Mouse (Mus musculus) embryonic facial prominence, embryonic 15.5 days (tissue): ENCODE data around the gene Tmem234. TPM values are rescaled to one million over a fixed set of nuclear protein-coding genes. Genes with fewer than 3 reads are reported as not detected.

Source experiments
- ATAC-seq: fragments of 200-750 bp; cut with Nextera tagmentation; 2 replicates; pipeline ENCODE4 v1.8.0; 2017; ENCODE audit warnings: low read depth, moderate TSS enrichment; ENCODE audit not compliant: insufficient number of reproducible peaks, low FRiP score, low TSS enrichment
- H3K27ac ChIP-seq: fragments of 300-500 bp; sonication (generic); replicated peaks from 2 replicates; pipeline ENCODE4 v1.5.1; 2015; ENCODE audit warnings: mild to moderate bottlenecking, inconsistent platforms
- H3K27me3 ChIP-seq: fragments of 300-500 bp; sonication (generic); 2 replicates; pipeline ENCODE4 v1.6.1; 2015; ENCODE audit warnings: inconsistent platforms
- H3K36me3 ChIP-seq: fragments of 300-500 bp; sonication (generic); 2 replicates; pipeline ENCODE4 v1.6.1; 2015; ENCODE audit warnings: mild to moderate bottlenecking, inconsistent platforms
- H3K4me1 ChIP-seq: fragments of 300-500 bp; sonication (generic); 2 replicates; pipeline ENCODE4 v1.6.1; 2015; ENCODE audit warnings: inconsistent platforms
- H3K4me2 ChIP-seq: fragments of 300-500 bp; sonication (generic); replicated peaks from 2 replicates; pipeline ENCODE4 v1.6.1; 2015; ENCODE audit warnings: mild to moderate bottlenecking, inconsistent platforms
- H3K4me3 ChIP-seq: fragments of 300-500 bp; sonication (generic); replicated peaks from 2 replicates; pipeline ENCODE4 v1.5.1; 2015; ENCODE audit warnings: mild to moderate bottlenecking, inconsistent platforms
- H3K9ac ChIP-seq: fragments of 300-500 bp; sonication (generic); 2 replicates; pipeline ENCODE4 v1.6.1; 2015; ENCODE audit warnings: inconsistent platforms
- H3K9me3 ChIP-seq: fragments of 300-500 bp; sonication (generic); replicated peaks from 2 replicates; pipeline ENCODE4 v1.6.1; 2016; ENCODE audit warnings: inconsistent platforms
- WGBS: fragments of 180-500 bp; shearing (Covaris S2); methylation state at CpG from one replicate; pipeline ENCODE4 v1.1.7; 2015; 5-methylcytosine and 5-hydroxymethylcytosine counted together
- polyA plus RNA-seq: library from polyadenylated mRNA; unstranded; fragments of >200 nt; fragmentation: Nextera tagmentation; extraction: Ambion mirVana; gene quantifications from 2 replicates; pipeline ENCODE4 v1.2.1, GENCODE M21; 2015

Gene Tmem234
- polyA plus RNA-seq, 1 experiment from 2014 or later: 197 TPM

GRCm38 (mm10) chr4:129623681-129624091 is 23.2 kb downstream of the Tmem234 start, which contains the start of gene Ccdc28b:
Ccdc28b (minus strand) TSS chr4:129623947.
- peak within 1 kb of the TSS; percentile 68 for H3K4me3 ChIP-seq
- H3K27ac ChIP-seq: peak within 1 kb of the TSS; percentile 96
- peak within 1 kb of the TSS; percentile 59 for H3K9ac ChIP-seq
- peaks cover 33% of the 10 kb centered on the region for H3K36me3 ChIP-seq
- H3K9me3 ChIP-seq: no peaks in the 10 kb centered on the region
- 0 out of 2 replicates have a peak, but pooled peaks have one; percentile 12 for ATAC-seq
- no peaks in the 10 kb centered on the region for H3K27me3 ChIP-seq
- peak within 1 kb of the TSS; percentile 76 for H3K4me2 ChIP-seq
- peaks cover 40% of the 10 kb centered on the region for H3K4me1 ChIP-seq
- WGBS: 0% methylated on average over 10 of the region's 10 CpGs

- 0% methylated on average over 18 of the region's 18 CpGs for WGBS
Observed at GRCm38 (mm10) chr4:129624281-129625028, 24.0 kb downstream of the Tmem234 start.

GRCm38 (mm10) chr4:129625029-129625370 is 24.5 kb downstream of the Tmem234 start:
- no peak for ATAC-seq
- H3K9me3 ChIP-seq: no peaks in the 10 kb centered on the region
- no peaks in the 10 kb centered on the region for H3K27me3 ChIP-seq
- peak overlapping the region; percentile 76 for H3K4me2 ChIP-seq
- H3K4me3 ChIP-seq: peak overlapping the region; percentile 68
- no peak overlapping the region; the same call in 1 of the 2 replicates for H3K9ac ChIP-seq
- peaks cover 46% of the 10 kb centered on the region for H3K36me3 ChIP-seq
- H3K4me1 ChIP-seq: peaks cover 37% of the 10 kb centered on the region
- H3K27ac ChIP-seq: peak overlapping the region; percentile 96
- WGBS: 0% methylated on average over 6 of the region's 6 CpGs

More at GRCm38 (mm10) chr4:129624281-129625028, 24.0 kb downstream of the Tmem234 start:
- H3K36me3 ChIP-seq: peaks cover 41% of the 10 kb centered on the region
- peak; percentile 92 for ATAC-seq
- peak overlapping the region; percentile 59 for H3K9ac ChIP-seq
- H3K4me3 ChIP-seq: peak overlapping the region; percentile 68
- H3K4me1 ChIP-seq: peaks cover 37% of the 10 kb centered on the region
- no peaks in the 10 kb centered on the region for H3K9me3 ChIP-seq
- no peaks in the 10 kb centered on the region for H3K27me3 ChIP-seq
- peak overlapping the region; percentile 76 for H3K4me2 ChIP-seq
- peak overlapping the region; percentile 96 for H3K27ac ChIP-seq

DNA sequence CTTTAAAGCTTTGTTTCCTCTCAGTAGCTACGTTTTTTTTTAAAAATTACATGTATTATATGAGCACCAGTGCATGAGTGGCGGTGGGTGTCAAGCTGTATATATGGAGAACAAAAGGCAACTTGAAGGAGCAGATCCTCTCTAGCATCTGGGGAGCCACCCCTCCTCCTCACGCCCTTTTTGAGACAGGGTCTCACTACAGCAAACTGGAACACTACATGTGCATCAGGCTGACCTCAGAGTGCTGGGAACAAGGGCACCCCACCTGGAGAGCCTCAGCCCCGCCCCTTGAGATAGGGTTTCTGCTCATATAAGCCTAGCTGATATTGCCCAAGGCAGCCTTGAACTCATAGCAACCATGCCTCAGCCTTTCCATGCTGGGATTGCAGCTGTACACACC is 25.0 kb downstream of the Tmem234 start:
- Histone ChIP-seq H3K36me3 (peaks cover 48% of the 10 kb centered on the region), H3K4me3 (no peak overlapping the region), H3K9me3 (no peaks in the 10 kb centered on the region), H3K9ac (no peak overlapping the region), H3K27me3 (no peaks in the 10 kb centered on the region), H3K4me2 (peak overlapping the region; percentile 76), H3K4me1 (peaks cover 37% of the 10 kb centered on the region), H3K27ac (peak overlapping the region; percentile 96)
- 44% methylated on average over 4 of the region's 4 CpGs for WGBS
- ATAC-seq: no peak

DNA sequence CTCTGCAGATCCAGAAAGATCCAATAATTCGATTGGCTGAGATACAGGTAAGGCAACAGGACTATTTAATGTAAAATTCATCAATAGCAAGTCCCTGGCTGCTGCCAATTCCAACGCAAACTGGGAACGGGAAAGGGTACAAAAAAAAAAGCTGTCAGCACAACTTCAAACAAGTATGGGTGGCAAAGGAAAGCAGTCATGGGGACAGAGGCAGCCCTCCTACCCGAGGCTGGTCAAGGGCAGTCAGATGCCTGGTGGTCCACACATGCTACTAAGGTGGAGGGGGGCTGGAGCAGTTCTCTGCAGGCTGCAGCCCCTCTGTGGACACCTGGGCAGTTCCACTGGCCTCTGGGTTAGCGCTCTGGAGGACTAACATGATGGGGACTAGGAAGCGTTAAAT is 25.6 kb downstream of the Tmem234 start:
- Histone ChIP-seq H3K4me1 (peaks cover 38% of the 10 kb centered on the region), H3K9ac (no peak overlapping the region), H3K27me3 (no peaks in the 10 kb centered on the region), H3K4me2 (no peak overlapping the region), H3K36me3 (peaks cover 51% of the 10 kb centered on the region), H3K9me3 (no peaks in the 10 kb centered on the region), H3K4me3 (no peak overlapping the region), H3K27ac (no peak overlapping the region)
- ATAC-seq: no peak
- 75% methylated on average over 6 of the region's 6 CpGs for WGBS

- ATAC-seq: no peak
Observed at GRCm38 (mm10) chr4:129630944-129631343, 30.5 kb downstream of the Tmem234 start.

GRCm38 (mm10) chr4:129631867-129632266 is 31.4 kb downstream of the Tmem234 start:
- Histone ChIP-seq H3K27me3 (no peaks in the 10 kb centered on the region), H3K4me1 (peaks cover 12% of the 10 kb centered on the region), H3K4me2 (no peak overlapping the region), H3K36me3 (peaks cover 96% of the 10 kb centered on the region), H3K27ac (no peak overlapping the region), H3K9me3 (no peaks in the 10 kb centered on the region), H3K9ac (no peak overlapping the region), H3K4me3 (no peak overlapping the region)
- no peak for ATAC-seq
- 77% methylated on average over 12 of the region's 12 CpGs for WGBS

More at GRCm38 (mm10) chr4:129630944-129631343, 30.5 kb downstream of the Tmem234 start:
- 84% methylated on average over 4 of the region's 4 CpGs for WGBS
- 0 out of 2 replicates have a peak overlapping the region, but pooled peaks have one; percentile 6 for H3K9ac ChIP-seq
- peaks cover 11% of the 10 kb centered on the region for H3K4me1 ChIP-seq
- H3K9me3 ChIP-seq: no peaks in the 10 kb centered on the region
- H3K4me3 ChIP-seq: no peak overlapping the region
- no peak overlapping the region for H3K27ac ChIP-seq
- no peak overlapping the region for H3K4me2 ChIP-seq
- peaks cover 96% of the 10 kb centered on the region for H3K36me3 ChIP-seq
- H3K27me3 ChIP-seq: no peaks in the 10 kb centered on the region

- no peak for ATAC-seq
- Histone ChIP-seq H3K27ac (no peak overlapping the region), H3K27me3 (no peaks in the 10 kb centered on the region), H3K4me3 (no peak overlapping the region), H3K9ac (no peak overlapping the region), H3K4me1 (peaks cover 27% of the 10 kb centered on the region), H3K9me3 (no peaks in the 10 kb centered on the region), H3K4me2 (no peak overlapping the region), H3K36me3 (peaks cover 94% of the 10 kb centered on the region)
- 93% methylated on average over 6 of the region's 6 CpGs for WGBS
Observed at GRCm38 (mm10) chr4:129633852-129634251, 33.4 kb downstream of the Tmem234 start.

DNA sequence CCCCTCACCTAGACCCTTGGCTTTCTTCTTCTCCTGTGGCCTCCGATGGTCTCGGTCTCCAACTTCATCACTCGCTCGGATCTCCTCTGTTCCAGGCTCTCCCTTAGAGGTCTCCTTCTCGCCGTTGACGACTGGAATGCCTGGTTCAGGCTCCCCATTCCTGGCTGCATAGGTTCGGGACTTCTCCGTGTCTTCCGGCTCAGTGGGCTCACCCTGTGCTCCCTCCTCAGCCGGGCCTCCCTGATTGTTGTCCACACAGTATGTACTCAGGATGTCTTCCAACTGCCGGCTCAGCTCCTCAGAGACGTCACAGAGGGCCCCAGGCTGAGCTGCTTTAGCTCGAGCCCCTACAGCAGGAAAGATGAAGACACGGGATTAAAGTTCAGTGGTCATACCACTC is 38.8 kb downstream of the Tmem234 start:
- H3K4me3 ChIP-seq: peak overlapping the region; percentile 69
- peak overlapping the region; percentile 97; the same call in 1 of the 2 replicates for H3K27ac ChIP-seq
- H3K36me3 ChIP-seq: peaks cover 48% of the 10 kb centered on the region
- ATAC-seq: no peak
- H3K4me1 ChIP-seq: peaks cover 40% of the 10 kb centered on the region
- H3K27me3 ChIP-seq: no peaks in the 10 kb centered on the region
- H3K9ac ChIP-seq: peak overlapping the region; percentile 66; the same call in 1 of the 2 replicates
- 78% methylated on average over 15 of the region's 15 CpGs for WGBS
- H3K4me2 ChIP-seq: peak overlapping the region; percentile 74
- no peaks in the 10 kb centered on the region for H3K9me3 ChIP-seq

DNA sequence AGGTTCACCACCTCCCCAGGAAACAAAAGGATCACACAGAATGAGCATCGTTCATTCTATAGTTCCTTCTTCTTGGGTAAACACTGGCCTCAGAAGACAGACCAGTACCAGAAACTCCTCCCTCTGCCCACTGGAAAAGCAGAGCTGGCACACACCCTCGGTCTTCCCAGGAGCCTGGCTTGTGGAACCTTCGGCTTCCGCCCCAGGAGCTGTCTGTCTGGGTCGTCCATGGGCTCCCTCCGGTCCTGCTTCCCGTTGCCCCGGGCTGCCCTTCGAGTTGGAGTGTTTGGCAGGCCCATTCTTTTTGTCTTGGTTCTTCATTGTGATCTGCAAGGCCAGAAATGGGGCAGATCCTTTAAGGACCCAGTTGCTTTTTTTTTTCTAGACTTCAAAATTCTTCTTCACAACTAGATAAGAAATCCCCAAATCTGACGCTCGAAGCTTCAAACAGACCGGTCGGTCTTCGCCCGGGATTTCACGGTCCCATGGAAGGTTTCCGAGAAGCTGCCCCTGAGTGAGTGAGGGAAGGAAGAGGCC is 39.7 kb downstream of the Tmem234 start:
- Histone ChIP-seq H3K4me2 (peak overlapping the region; percentile 74), H3K9ac (peak overlapping the region; percentile 66), H3K27ac (peak overlapping the region; percentile 97), H3K4me3 (peak overlapping the region; percentile 69), H3K9me3 (no peaks in the 10 kb centered on the region), H3K27me3 (no peaks in the 10 kb centered on the region), H3K4me1 (peaks cover 40% of the 10 kb centered on the region), H3K36me3 (peaks cover 48% of the 10 kb centered on the region)
- ATAC-seq: no peak
- 2% methylated on average over 17 of the region's 17 CpGs for WGBS

DNA sequence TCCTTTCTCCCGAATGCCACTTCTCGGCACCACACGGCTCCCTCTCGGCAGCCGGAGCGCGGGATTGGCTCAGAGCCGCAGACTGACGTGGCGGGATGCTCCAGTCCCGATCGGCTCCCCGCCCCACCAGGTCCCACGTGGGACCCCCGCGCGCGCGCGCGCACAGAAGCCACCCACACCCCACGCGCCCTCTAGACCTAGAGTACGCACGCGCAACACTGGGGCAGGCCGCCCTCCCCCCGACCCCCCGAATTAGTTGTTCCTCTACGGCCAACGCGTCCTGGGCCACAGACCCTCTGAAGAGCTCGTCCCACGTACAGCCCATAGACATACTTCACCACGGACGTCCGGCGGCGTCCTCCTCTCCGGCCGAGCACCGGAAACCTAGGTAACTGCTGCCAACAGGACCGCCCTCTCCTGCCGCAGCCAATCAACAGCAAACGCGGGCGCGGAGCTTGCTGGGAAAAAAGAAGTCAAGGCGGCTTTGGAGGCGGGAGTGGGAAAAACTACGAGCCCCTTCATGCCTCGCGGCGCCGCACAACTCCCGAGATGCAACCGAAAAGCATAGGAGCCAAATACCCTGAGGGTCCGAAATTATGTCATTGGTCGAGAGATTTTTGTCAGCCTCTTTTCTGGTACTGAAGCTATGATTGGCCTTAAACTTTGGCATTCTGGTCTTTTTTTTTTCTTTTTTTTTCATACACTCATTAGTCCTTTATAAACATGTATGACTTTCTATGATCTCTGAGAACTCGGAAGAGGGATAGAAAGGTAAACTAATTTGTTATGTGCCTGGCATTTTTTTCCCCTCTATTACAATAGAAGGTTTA is 40.4 kb downstream of the Tmem234 start, which contains the start of gene Txlna:
Gene Txlna, minus strand, starts transcription at position 428 of the 830 bp plus-strand sequence.
- Histone ChIP-seq H3K27me3 (no peaks in the 10 kb centered on the region), H3K4me2 (peak within 1 kb of the TSS; percentile 74), H3K27ac (peak within 1 kb of the TSS; percentile 97), H3K4me1 (peaks cover 40% of the 10 kb centered on the region), H3K4me3 (peak within 1 kb of the TSS; percentile 69), H3K9me3 (no peaks in the 10 kb centered on the region), H3K36me3 (peaks cover 49% of the 10 kb centered on the region), H3K9ac (peak within 1 kb of the TSS; percentile 66)
- peak; percentile 96 for ATAC-seq
- WGBS: under 1% methylated on average over 59 of the region's 60 CpGs
